Mouse (Mus musculus) olfactory bulb, adult 2 months (tissue): ENCODE data around the gene Grk3.

Source experiments
- CTCF ChIP-seq: fragments of 200-500 bp; IDR thresholded peaks from 2 replicates; pipeline ENCODE4 v1.5.1; 2012; ENCODE audit warnings: low read depth, mild to moderate bottlenecking, low read length, moderate library complexity; ENCODE audit not compliant: insufficient read depth
- POLR2A ChIP-seq: fragments of 200-500 bp; IDR thresholded peaks from 2 replicates; pipeline ENCODE4 v1.6.1; 2012; ENCODE audit warnings: mild to moderate bottlenecking, low read depth, low read length, moderate library complexity; ENCODE audit not compliant: insufficient read depth

DNA sequence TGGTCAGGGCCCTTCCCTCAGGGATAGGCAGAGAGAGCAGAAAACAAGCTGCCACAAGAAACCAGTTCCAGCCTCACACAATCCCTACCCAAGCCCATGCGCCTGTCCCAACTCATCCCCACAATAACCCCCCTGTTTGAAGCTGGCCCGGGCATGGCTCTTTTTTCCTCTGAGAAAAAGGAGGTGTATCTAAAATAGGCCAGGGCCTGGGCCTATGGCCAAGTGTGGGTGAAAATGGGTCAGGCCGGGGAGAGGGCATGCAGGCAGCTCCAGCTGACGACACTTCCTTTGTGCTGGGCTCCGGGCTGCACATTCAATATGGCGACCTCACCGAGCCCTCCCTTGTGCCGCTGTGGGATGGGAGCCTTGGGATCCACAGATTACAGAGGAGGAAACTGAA is 27.9 kb upstream of the Grk3 start:
- TF ChIP-seq POLR2A, result no peak
- no peak for TF ChIP-seq CTCF
